Mouse (Mus musculus) intestine, postnatal 0 days (tissue): Measurements from ENCODE around the gene Bsdc1. TPM values are rescaled to one million over a fixed set of nuclear protein-coding genes. Genes with fewer than 3 reads are reported as not detected.

ENCODE experiments used
- ATAC-seq: fragments of 200-750 bp; cut with Nextera tagmentation; 2 replicates; pipeline ENCODE4 v1.8.0; 2017; ENCODE audit warnings: mild to moderate bottlenecking, moderate TSS enrichment, moderate library complexity
- H3K27ac ChIP-seq: fragments of 300-500 bp; sonication (generic); 2 replicates; pipeline ENCODE4 v1.5.1; 2014; ENCODE audit warnings: mild to moderate bottlenecking, low read depth, low read length, moderate library complexity
- H3K27me3 ChIP-seq: fragments of 300-500 bp; sonication (generic); replicated peaks from 2 replicates; pipeline ENCODE4 v1.6.1; 2014; ENCODE audit warnings: low read length, mixed read lengths; ENCODE audit not compliant: control insufficient read depth, insufficient read depth
- H3K36me3 ChIP-seq: fragments of 300-500 bp; sonication (generic); 2 replicates; pipeline ENCODE4 v1.6.1; 2014; ENCODE audit warnings: mild to moderate bottlenecking, moderate library complexity; ENCODE audit not compliant: control insufficient read depth, insufficient read depth
- H3K4me1 ChIP-seq: fragments of 300-500 bp; sonication (generic); replicated peaks from 2 replicates; pipeline ENCODE4 v1.6.1; 2014; ENCODE audit warnings: antibody characterized with exemption, low read length, mixed read lengths; ENCODE audit not compliant: control insufficient read depth, insufficient read depth
- H3K4me2 ChIP-seq: fragments of 300-500 bp; sonication (generic); replicated peaks from 2 replicates; pipeline ENCODE4 v1.6.1; 2014; ENCODE audit warnings: low read depth, mild to moderate bottlenecking, moderate library complexity
- H3K4me3 ChIP-seq: fragments of 300-500 bp; sonication (generic); 2 replicates; pipeline ENCODE4 v1.5.1; 2014; ENCODE audit warnings: low read depth, low read length
- H3K9ac ChIP-seq: fragments of 300-500 bp; sonication (generic); 2 replicates; pipeline ENCODE4 v1.6.1; 2014; ENCODE audit warnings: mild to moderate bottlenecking, low read depth, low read length
- H3K9me3 ChIP-seq: fragments of 300-500 bp; sonication (generic); 2 replicates; pipeline ENCODE4 v1.6.1; 2016; ENCODE audit warnings: mixed run types; ENCODE audit not compliant: control insufficient read depth
- CTCF ChIP-seq: sonication (generic); IDR thresholded peaks from 2 replicates; pipeline ENCODE4 v1.5.1; 2016; ENCODE audit warnings: low read depth, mild to moderate bottlenecking, control low read depth, antibody characterized with exemption, moderate library complexity
- WGBS: fragments of 180-500 bp; shearing (Covaris S2); extraction: QIAGEN DNeasy Blood & Tissue Kit; methylation state at CpG from one replicate; pipeline ENCODE4 v1.1.7; 2014; 5-methylcytosine and 5-hydroxymethylcytosine counted together
- polyA plus RNA-seq: library from polyadenylated mRNA; unstranded; fragments of >200 nt; fragmentation: Nextera tagmentation; extraction: Ambion mirVana; gene quantifications from 2 replicates; pipeline ENCODE4 v1.2.1, GENCODE M21; 2015

Gene Bsdc1
- polyA plus RNA-seq, 1 experiment from 2014 or later: 23.6 TPM

DNA sequence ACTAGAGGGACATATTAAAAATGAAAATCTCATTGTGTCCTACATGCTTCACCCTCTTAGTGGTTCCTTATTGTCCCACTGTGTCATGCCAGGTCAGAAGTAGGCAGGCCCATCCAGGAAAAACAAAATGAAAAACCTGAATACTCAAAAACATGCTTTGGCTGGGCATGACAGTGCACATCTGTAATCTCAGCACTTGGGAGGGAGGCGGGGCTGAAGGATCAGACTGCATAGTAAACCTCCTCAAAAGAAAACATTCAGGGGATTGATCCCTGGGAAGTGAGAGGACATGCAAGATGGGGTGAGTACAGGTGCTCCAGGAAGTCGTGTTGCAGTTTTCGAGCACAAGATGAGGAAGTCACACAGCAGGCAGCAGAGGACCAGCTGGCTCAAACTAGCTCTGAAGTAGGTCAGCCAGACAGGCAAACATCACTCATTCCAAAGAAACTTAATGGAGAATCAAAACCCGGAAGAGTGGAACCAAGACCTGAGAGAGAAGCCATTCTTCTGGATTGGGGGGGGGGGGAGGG lies 3.0 kb downstream of the Bsdc1 start:
- Histone ChIP-seq H3K27ac (peak overlapping the region; percentile 28; the same call in 1 of the 2 replicates), H3K9ac (no peak overlapping the region), H3K36me3 (peaks cover 57% of the 10 kb centered on the region), H3K4me2 (no peak overlapping the region), H3K27me3 (no peaks in the 10 kb centered on the region), H3K9me3 (no peaks in the 10 kb centered on the region), H3K4me3 (no peak overlapping the region), H3K4me1 (0 out of 2 replicates have a peak, but pooled peaks cover 3% of the 10 kb centered on the region)
- 87% methylated on average over 4 of the region's 4 CpGs for WGBS
- no peak for ATAC-seq
- TF ChIP-seq CTCF: no peak

DNA sequence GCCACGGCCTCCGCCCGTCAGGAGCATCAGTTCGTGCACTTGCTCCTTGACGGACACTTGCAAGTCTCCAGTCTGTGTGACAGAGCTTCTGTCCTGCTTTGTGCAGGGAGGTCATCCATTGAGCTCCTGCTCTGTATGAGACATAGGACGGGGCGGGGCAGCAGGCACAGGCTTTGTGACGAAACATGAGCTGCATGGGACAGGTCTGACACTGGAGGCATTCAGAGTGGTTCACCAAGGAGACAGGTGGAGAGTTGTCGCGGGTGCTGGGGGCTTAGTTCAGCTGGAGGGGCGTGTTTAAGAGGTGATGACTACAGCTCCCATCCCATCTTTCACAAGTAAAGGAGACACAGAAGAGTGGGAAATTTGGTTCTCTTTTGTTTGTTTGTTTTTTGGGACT lies 14.7 kb downstream of the Bsdc1 start:
- WGBS: 88% methylated on average over 11 of the region's 11 CpGs
- peaks cover 79% of the 10 kb centered on the region for H3K36me3 ChIP-seq
- no peak for TF ChIP-seq CTCF
- H3K9me3 ChIP-seq: no peaks in the 10 kb centered on the region
- H3K9ac ChIP-seq: no peak overlapping the region
- no peaks in the 10 kb centered on the region for H3K4me1 ChIP-seq
- H3K4me2 ChIP-seq: no peak overlapping the region
- H3K4me3 ChIP-seq: no peak overlapping the region
- ATAC-seq: no peak
- H3K27me3 ChIP-seq: no peaks in the 10 kb centered on the region
- H3K27ac ChIP-seq: no peak overlapping the region

DNA sequence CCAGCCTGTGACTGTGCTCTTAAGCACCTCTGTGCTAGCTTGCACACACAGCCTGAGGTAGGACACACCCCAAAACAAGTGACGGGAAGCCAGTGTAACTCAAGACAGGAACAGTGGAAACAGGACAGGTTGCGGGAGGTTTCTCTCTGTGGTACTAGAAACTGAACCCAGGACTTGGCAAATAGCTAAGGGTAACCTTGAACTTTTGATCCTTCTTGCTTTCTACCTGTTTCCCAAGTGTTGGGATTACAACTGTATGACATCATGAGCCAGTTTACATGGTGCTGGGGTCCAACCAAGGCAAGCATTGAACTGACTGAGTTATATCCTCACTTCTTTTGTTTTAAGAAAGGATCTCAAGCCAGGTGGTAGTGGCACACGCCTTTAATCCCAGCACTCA lies 18.5 kb downstream of the Bsdc1 start:
- 74% methylated on average over 3 of the region's 3 CpGs for WGBS

DNA sequence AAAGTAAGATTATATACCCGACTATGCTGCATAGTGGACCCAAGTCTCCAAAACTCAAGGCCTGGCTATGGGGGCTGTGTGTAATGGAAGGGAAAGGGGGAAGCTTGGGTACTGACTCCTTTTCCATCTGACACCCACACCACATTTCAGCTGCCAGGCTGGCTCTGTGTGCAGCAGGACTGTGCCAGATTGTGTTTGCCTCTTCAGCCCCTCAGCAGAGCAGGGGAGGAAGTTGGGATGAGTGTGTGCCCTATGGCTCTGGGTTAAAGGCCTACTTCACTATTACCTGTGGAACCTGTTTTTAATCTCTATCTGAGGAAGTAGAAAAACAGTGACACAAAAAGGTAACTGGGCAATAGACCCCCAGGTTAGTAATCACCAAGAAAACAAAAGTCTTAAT lies 19.7 kb downstream of the Bsdc1 start:
- no peaks in the 10 kb centered on the region for H3K27me3 ChIP-seq
- no peak overlapping the region for H3K4me2 ChIP-seq
- peaks cover 77% of the 10 kb centered on the region for H3K36me3 ChIP-seq
- no peak overlapping the region for H3K9ac ChIP-seq
- no peak overlapping the region for H3K27ac ChIP-seq
- TF ChIP-seq CTCF: no peak
- H3K4me3 ChIP-seq: no peak overlapping the region
- WGBS: 89% methylated on average over 1 of the region's 1 CpGs
- H3K9me3 ChIP-seq: no peaks in the 10 kb centered on the region
- H3K4me1 ChIP-seq: no peaks in the 10 kb centered on the region
- ATAC-seq: no peak

More for the DNA sequence above, 18.5 kb downstream of the Bsdc1 start:
- H3K4me3 ChIP-seq: no peak overlapping the region
- H3K9ac ChIP-seq: no peak overlapping the region
- H3K27ac ChIP-seq: no peak overlapping the region
- H3K4me2 ChIP-seq: no peak overlapping the region
- no peaks in the 10 kb centered on the region for H3K4me1 ChIP-seq
- H3K36me3 ChIP-seq: peaks cover 76% of the 10 kb centered on the region
- no peak for ATAC-seq
- no peaks in the 10 kb centered on the region for H3K9me3 ChIP-seq
- no peak for TF ChIP-seq CTCF
- no peaks in the 10 kb centered on the region for H3K27me3 ChIP-seq

DNA sequence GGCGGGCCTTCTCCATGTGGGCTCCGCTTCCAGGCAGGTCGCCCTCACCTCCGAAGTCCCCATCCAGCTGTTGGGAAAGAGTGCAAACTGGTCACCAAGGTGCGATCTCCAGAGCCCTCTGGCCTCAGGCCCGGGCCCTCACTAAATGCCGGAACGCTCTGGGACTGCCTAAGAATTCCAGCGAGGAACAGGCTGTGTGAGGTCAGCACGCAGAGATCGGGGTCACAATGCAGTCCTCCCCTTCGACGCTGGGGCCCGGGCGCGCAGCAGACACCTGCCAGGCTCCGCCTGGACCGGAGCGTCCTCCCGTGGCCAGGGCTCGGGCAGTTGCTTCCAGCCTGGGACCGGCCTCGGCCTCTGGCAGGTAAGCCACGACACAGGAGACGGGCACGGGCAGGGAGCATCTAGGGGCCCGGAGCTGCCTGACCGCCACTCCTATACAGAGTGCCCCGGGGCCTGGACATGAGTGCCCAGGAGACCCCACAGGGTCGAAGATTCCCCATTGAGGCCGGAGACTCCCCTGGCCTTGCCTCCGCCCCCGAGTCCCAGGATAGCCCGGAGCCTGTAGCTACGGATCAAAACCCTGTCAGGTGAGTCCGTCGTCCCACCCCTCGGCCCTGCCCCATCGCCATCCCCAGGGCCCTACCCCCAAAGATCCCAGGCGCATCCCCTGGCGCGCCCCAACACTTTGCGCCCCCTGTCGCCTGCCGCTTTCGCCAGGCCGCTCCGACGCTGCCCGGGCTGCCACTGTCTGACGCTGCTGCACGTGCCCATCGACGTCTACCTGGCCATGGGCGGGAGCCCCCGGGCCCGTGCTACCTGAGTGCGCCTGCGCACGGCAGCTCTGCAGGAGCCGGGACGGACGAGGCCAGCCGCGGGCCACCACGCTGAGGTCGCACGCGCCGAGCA lies 29.8 kb downstream of the Bsdc1 start, which contains the start of the genes Tssk3 and Fam229a:
TSS of gene Tssk3 (minus strand) at position 51 of the 909 bp plus-strand sequence.
TSS of gene Fam229a (plus strand) at position 219 of the 909 bp plus-strand sequence.
- WGBS: 9% methylated on average over 68 of the region's 70 CpGs

DNA sequence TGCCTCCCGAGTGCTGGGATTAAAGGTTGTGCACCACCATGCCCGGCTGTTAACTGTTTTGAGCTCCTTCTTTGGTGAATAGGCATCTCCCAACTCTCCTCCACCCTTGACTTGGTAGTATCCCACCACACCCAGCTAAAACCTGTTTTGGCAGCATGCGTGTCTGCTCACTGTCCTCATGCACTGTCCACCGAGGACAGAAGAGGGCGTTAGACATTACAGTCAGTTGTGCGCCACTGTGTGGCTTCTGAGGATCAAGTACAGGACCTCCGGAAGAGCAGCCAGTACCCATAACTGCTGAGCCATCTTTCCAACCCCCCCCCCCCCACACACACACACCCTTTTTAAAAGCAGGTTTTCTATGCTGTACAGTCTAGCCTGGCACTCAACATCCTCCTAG lies 33.3 kb downstream of the Bsdc1 start:
- Histone ChIP-seq H3K9me3 (no peaks in the 10 kb centered on the region), H3K4me1 (peaks cover 7% of the 10 kb centered on the region), H3K36me3 (no peaks in the 10 kb centered on the region), H3K27ac (no peak overlapping the region), H3K4me3 (no peak overlapping the region), H3K4me2 (no peak overlapping the region), H3K9ac (no peak overlapping the region), H3K27me3 (peaks cover 9% of the 10 kb centered on the region)
- peak; percentile 48 for TF ChIP-seq CTCF
- no peak for ATAC-seq
- WGBS: 60% methylated on average over 6 of the region's 7 CpGs

More for the DNA sequence above, 29.8 kb downstream of the Bsdc1 start, which contains the start of the genes Tssk3 and Fam229a:
- no peaks in the 10 kb centered on the region for H3K9me3 ChIP-seq
- H3K9ac ChIP-seq: 0 out of 2 replicates have a peak within 1 kb of the TSS, but pooled peaks have one; percentile 34
- peaks cover 6% of the 10 kb centered on the region; the same call in 1 of the 2 replicates for H3K4me1 ChIP-seq
- peak; percentile 53 for ATAC-seq
- TF ChIP-seq CTCF: peak; percentile 54
- H3K27me3 ChIP-seq: peaks cover 9% of the 10 kb centered on the region
- H3K4me2 ChIP-seq: peak within 1 kb of the TSS; percentile 65
- H3K4me3 ChIP-seq: peak within 1 kb of the TSS; percentile 31
- H3K27ac ChIP-seq: no peak within 1 kb of the TSS
- H3K36me3 ChIP-seq: peaks cover 31% of the 10 kb centered on the region
